Mouse (Mus musculus) stomach, postnatal 0 days (tissue): ENCODE results near the gene Hint3. TPM values are rescaled to one million over a fixed set of nuclear protein-coding genes. Genes with fewer than 3 reads are reported as not detected.
A peak's percentile ranks its signal among the peaks of the same experiment; 100 is the strongest.

ENCODE experiments used
- ATAC-seq: fragments of 200-750 bp; cut with Nextera tagmentation; 2 replicates; pipeline ENCODE4 v1.8.0; 2017; ENCODE audit not compliant: low FRiP score, low TSS enrichment
- DNase-seq: peaks from one replicate; pipeline ENCODE4 v3.0.0-alpha.2; 2016; ENCODE audit warnings: low spot score
- H3K27ac ChIP-seq: fragments of 300-500 bp; sonication (generic); replicated peaks from 2 replicates; pipeline ENCODE4 v1.5.1; 2014; ENCODE audit warnings: mild to moderate bottlenecking, control low read depth
- H3K27me3 ChIP-seq: fragments of 300-500 bp; sonication (generic); 2 replicates; pipeline ENCODE4 v1.6.1; 2014; ENCODE audit warnings: low read length; ENCODE audit not compliant: control insufficient read depth, insufficient read depth
- H3K36me3 ChIP-seq: fragments of 300-500 bp; sonication (generic); 2 replicates; pipeline ENCODE4 v1.6.1; 2014; ENCODE audit warnings: low read length, mixed read lengths; ENCODE audit not compliant: control insufficient read depth, insufficient read depth
- H3K4me1 ChIP-seq: fragments of 300-500 bp; sonication (generic); replicated peaks from 2 replicates; pipeline ENCODE4 v1.6.1; 2014; ENCODE audit warnings: antibody characterized with exemption; ENCODE audit not compliant: control insufficient read depth, insufficient read depth
- H3K4me2 ChIP-seq: fragments of 300-500 bp; sonication (generic); replicated peaks from 2 replicates; pipeline ENCODE4 v1.6.1; 2014; ENCODE audit warnings: low read depth, mild to moderate bottlenecking, control low read depth, moderate library complexity
- H3K4me3 ChIP-seq: fragments of 300-500 bp; sonication (generic); 2 replicates; pipeline ENCODE4 v1.5.1; 2014; ENCODE audit warnings: low read depth, low read length, control low read depth
- H3K9ac ChIP-seq: fragments of 300-500 bp; sonication (generic); 2 replicates; pipeline ENCODE4 v1.6.1; 2014; ENCODE audit warnings: mild to moderate bottlenecking, low read length, control low read depth, mixed read lengths
- H3K9me3 ChIP-seq: fragments of 300-500 bp; sonication (generic); 2 replicates; pipeline ENCODE4 v1.6.1; 2016; ENCODE audit warnings: low read length; ENCODE audit not compliant: control insufficient read depth
- CTCF ChIP-seq: IDR thresholded peaks from 2 replicates; pipeline ENCODE4 v1.5.1; 2016; ENCODE audit warnings: antibody characterized with exemption, low read depth, mild to moderate bottlenecking, moderate library complexity
- EP300 ChIP-seq: optimal IDR thresholded peaks from 2 replicates; pipeline ENCODE3; 2016; ENCODE audit warnings: antibody characterized with exemption
- WGBS: fragments of 180-500 bp; shearing (Covaris S2); extraction: QIAGEN DNeasy Blood & Tissue Kit; methylation state at CpG from one replicate; pipeline ENCODE4 v1.1.7; 2014; 5-methylcytosine and 5-hydroxymethylcytosine counted together
- polyA plus RNA-seq: library from polyadenylated mRNA; unstranded; fragments of >200 nt; fragmentation: Nextera tagmentation; extraction: Ambion mirVana; gene quantifications from 2 replicates; pipeline ENCODE4 v1.2.1, GENCODE M21; 2015

Gene Hint3
- polyA plus RNA-seq, 1 experiment from 2014 or later = 60.9 TPM

DNA sequence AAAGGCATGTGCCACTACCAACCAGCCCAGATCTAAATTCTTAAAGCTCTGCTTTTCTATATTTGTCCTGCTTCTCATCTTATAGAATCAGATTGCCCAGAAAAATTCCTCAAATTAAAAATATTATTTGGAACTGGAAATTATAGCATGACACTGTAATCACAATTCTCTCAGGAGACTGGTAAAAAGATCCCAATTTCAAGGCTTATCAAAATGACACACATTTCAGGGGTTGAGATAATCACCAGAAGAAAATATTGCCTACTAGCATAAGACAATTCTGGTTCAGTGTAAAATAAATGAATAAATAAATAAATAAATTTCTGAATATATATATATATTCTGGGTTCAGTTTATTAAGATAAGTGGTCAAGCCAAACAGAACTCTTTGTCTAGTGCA, 19.8 kb downstream of the Hint3 start:
- DNase-seq = no peak
- H3K9ac ChIP-seq = no peak overlapping the region
- H3K9me3 ChIP-seq = no peaks in the 10 kb centered on the region
- no peaks in the 10 kb centered on the region for H3K36me3 ChIP-seq
- no peak for ATAC-seq
- H3K4me1 ChIP-seq = no peaks in the 10 kb centered on the region
- no peak overlapping the region for H3K27ac ChIP-seq
- TF ChIP-seq EP300 = no peak
- TF ChIP-seq CTCF = no peak
- H3K27me3 ChIP-seq = no peaks in the 10 kb centered on the region
- no peak overlapping the region for H3K4me2 ChIP-seq
- H3K4me3 ChIP-seq = no peak overlapping the region

DNA sequence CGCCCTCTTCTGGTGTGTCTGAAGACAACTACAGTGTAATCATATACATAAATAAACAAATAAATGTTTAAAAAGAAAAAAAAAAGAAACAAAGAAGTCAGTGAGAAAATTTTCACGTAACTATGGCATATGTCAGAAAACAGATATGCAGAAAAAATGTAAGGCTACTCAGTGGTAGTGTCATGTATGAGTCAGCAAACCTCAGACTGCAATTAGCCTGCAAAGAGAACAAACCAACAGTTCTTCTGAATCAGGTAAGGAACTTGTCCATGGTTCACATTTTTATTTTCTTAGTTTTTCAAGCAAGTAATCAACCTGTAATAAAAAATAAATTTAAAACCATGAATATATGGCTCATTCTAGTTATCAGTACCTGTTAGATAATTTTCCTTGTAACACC, 21.3 kb downstream of the Hint3 start:
- WGBS = 61% methylated on average over 2 of the region's 2 CpGs
- DNase-seq (no peak), ATAC-seq (no peak)
- no peaks in the 10 kb centered on the region for H3K9me3 ChIP-seq
- no peak overlapping the region for H3K27ac ChIP-seq
- no peak for TF ChIP-seq EP300
- no peak for TF ChIP-seq CTCF
- H3K4me2 ChIP-seq = no peak overlapping the region
- no peaks in the 10 kb centered on the region for H3K36me3 ChIP-seq
- H3K9ac ChIP-seq = no peak overlapping the region
- H3K4me1 ChIP-seq = no peaks in the 10 kb centered on the region
- H3K27me3 ChIP-seq = no peaks in the 10 kb centered on the region
- H3K4me3 ChIP-seq = no peak overlapping the region

DNA sequence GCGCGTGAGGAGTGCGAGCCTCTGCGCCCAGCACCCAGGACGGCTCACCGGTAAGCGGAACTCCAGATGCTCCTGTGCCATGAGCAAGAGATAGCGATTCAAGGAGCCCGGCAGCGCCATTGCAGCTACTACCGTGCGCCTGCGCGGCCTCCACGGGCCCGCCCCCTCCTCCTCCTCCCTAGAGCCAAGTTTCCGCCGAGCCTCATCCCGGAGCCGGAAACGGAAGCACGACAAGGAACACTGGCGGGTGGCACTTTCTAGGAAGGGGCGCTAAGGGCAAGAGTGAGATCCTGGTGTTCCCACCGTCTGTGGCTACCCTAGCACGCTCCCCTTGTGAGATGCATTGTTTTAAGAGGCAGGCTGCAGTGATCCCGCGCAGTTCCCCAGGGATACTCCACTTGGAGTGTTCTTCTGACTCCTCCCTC, 28.9 kb downstream of the Hint3 start, which contains the start of gene Trmt11:
Gene Trmt11 (minus strand): TSS at position 208 of the 425 bp plus-strand sequence.
- DNase-seq = peak; percentile 92
- WGBS = under 1% methylated on average over 25 of the region's 28 CpGs

DNA sequence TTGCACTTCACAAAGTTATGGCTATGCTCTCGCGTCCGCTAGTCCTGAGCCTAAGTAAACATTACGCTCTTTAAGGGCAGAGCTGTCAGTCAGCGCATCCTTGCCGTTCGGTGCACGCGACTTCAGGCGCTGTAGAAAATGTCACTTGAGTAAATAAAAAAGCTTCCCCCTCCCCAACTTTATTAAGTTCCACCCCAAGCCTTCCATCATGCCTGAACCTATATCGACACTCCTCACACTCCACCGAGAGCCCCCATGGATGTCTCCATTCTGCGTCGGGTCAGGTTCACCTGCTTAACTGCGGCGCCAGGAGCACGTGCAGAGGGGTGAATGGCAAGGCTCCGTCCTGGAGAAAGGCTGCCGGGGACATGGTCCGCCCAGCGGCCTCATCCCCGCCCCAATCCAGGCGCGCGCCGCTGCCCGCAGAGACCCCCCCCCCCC, 29.3 kb downstream of the Hint3 start:
- Histone ChIP-seq H3K27me3 (no peaks in the 10 kb centered on the region), H3K4me2 (peak overlapping the region; percentile 80), H3K9ac (peak overlapping the region; percentile 88), H3K4me1 (no peaks in the 10 kb centered on the region), H3K9me3 (no peaks in the 10 kb centered on the region), H3K27ac (peak overlapping the region; percentile 86), H3K4me3 (peak overlapping the region; percentile 88), H3K36me3 (no peaks in the 10 kb centered on the region)
- no peak for DNase-seq
- peak; percentile 77 for ATAC-seq
- TF ChIP-seq CTCF (no peak), EP300 (no peak)
- WGBS = under 1% methylated on average over 18 of the region's 27 CpGs

More for the DNA sequence above, 28.9 kb downstream of the Hint3 start, which contains the start of gene Trmt11:
- Histone ChIP-seq H3K27ac (peak within 1 kb of the TSS; percentile 86), H3K4me3 (peak within 1 kb of the TSS; percentile 88), H3K27me3 (no peaks in the 10 kb centered on the region), H3K9me3 (no peaks in the 10 kb centered on the region), H3K4me1 (no peaks in the 10 kb centered on the region), H3K9ac (peak within 1 kb of the TSS; percentile 88), H3K4me2 (peak within 1 kb of the TSS; percentile 80), H3K36me3 (no peaks in the 10 kb centered on the region)
- TF ChIP-seq EP300 (no peak), CTCF (0 out of 2 replicates have a peak, but pooled peaks have one; percentile 2)
- peak; percentile 98 for ATAC-seq

DNA sequence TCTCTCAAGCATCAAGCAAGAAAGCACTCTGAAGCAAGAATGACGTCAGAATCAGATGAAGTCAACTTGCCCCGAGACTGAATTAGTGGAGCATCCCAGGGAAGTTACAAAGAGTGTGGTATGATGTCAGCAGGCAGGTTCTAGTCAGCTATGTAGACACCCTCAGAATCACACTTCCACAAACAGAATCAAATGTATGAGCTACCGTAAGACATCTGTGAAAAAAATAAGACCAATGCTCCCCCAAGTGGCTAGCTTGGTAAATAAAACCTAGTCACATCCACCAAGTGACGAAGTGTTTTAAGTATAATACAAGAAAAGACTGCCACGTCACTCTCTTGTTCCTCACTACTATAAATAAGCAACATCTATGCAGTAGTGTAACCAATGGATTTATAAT, 42.4 kb downstream of the Hint3 start:
- no peaks in the 10 kb centered on the region for H3K36me3 ChIP-seq
- no peak overlapping the region for H3K4me3 ChIP-seq
- no peak overlapping the region for H3K4me2 ChIP-seq
- H3K27me3 ChIP-seq = no peaks in the 10 kb centered on the region
- no peaks in the 10 kb centered on the region for H3K9me3 ChIP-seq
- ATAC-seq = no peak
- no peak overlapping the region for H3K27ac ChIP-seq
- TF ChIP-seq EP300 = no peak
- peak; percentile 42 for TF ChIP-seq CTCF
- no peaks in the 10 kb centered on the region for H3K4me1 ChIP-seq
- no peak overlapping the region for H3K9ac ChIP-seq
- 65% methylated on average over 5 of the region's 5 CpGs for WGBS
- DNase-seq = no peak

DNA sequence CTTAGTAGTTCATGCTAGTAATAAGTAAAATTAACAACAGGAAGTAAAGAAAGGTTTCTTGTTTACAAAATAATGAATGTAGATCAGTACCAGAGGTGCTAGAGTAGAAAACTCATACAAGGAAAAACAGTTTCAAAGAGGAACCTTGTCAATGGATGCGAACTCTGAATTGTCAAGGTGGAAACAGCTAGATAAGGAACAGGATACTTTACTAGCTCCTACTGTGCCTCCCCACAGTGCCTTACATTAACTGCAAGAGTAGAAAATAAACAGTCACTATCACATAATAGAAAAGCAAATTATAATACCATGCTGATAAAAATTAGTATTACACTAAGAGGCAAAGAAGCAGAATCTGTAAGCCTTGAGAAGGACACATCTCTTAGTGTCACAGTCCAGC, 43.7 kb downstream of the Hint3 start:
- H3K27ac ChIP-seq = no peak overlapping the region
- H3K9me3 ChIP-seq = no peaks in the 10 kb centered on the region
- no peak overlapping the region for H3K9ac ChIP-seq
- ATAC-seq = no peak
- H3K4me3 ChIP-seq = no peak overlapping the region
- H3K4me1 ChIP-seq = no peaks in the 10 kb centered on the region
- H3K4me2 ChIP-seq = no peak overlapping the region
- 94% methylated on average over 1 of the region's 1 CpGs for WGBS
- TF ChIP-seq CTCF (no peak), EP300 (no peak)
- no peaks in the 10 kb centered on the region for H3K36me3 ChIP-seq
- no peak for DNase-seq
- no peaks in the 10 kb centered on the region for H3K27me3 ChIP-seq
